Mouse (Mus musculus): ENCODE measurements around the gene Ttc37. TPM values are rescaled to one million over a fixed set of nuclear protein-coding genes. Genes with fewer than 3 reads are reported as not detected.

The Ttc37 gene
- polyA plus RNA-seq, 1 experiment = 3.9 TPM

DNA sequence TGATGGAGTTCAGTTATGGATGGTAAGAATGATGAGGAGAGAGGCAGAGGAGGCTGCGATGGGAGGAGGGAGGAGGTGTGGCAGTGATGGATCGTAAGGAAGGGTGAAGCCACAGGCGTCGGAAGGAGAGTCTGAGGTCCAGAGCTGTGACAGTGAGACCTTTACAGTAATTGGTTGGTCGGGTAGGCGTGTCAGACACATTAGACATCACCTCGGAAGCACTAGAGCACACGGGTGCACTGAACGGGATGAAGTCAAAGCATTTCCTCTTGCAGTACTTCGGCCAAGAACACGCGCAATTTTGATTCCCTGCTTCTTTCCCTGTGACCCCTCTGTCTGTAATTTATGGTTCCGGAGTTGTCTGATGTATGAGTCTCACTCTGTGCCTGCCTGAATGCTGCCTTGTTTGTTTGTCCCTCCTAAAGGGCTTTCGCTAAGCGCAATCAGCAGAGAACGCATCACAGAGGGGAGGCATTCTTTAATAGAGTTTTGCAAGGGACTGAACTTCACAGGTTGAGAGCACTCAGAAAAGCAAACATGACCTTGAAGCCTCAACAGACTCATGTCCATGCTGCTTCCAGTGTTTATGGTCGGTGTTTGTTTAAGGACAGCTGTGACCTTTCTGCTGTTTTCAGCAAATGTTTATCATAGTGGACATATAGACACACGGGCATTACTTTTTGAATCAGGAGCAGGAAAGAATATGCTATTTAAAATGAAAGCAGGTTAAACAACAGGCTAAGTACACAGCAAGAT, 10.7 kb downstream of the Ttc37 start:
- no peak overlapping the region for H3K4me2 ChIP-seq (ENCODE audit: low read depth)
- TF ChIP-seq REST (IDR thresholded peaks at IDR 0.05; ENCODE audit: insufficient read depth, insufficient read length) (no peak), MYOG (IDR thresholded peaks at IDR 0.05; ENCODE audit: control insufficient read depth in 1 of 3, insufficient read depth in 1 of 3, insufficient read length in 2 of 3, low read depth in 2 of 3) (no peak), TCF12 (IDR thresholded peaks at IDR 0.05; ENCODE audit: insufficient read depth, poor library complexity, severe bottlenecking) (no peak), MAX (IDR thresholded peaks at IDR 0.05; ENCODE audit: low read depth) (no peak), TCF3 (IDR thresholded peaks at IDR 0.05; ENCODE audit: insufficient read length, low read depth) (no peak)
- H3K4me3 ChIP-seq = no peak overlapping the region
- H3ac ChIP-seq (ENCODE audit: control insufficient read depth, insufficient read length) = no peak overlapping the region
- no peaks in the 10 kb centered on the region for H3K27me3 ChIP-seq (ENCODE audit: control insufficient read depth, insufficient read depth, insufficient read length)
- H3K79me2 ChIP-seq (ENCODE audit: control insufficient read depth, insufficient read depth) = no peaks in the 10 kb centered on the region
- peaks cover 27% of the 10 kb centered on the region for H3K36me3 ChIP-seq (ENCODE audit: control insufficient read depth, insufficient read depth)

DNA sequence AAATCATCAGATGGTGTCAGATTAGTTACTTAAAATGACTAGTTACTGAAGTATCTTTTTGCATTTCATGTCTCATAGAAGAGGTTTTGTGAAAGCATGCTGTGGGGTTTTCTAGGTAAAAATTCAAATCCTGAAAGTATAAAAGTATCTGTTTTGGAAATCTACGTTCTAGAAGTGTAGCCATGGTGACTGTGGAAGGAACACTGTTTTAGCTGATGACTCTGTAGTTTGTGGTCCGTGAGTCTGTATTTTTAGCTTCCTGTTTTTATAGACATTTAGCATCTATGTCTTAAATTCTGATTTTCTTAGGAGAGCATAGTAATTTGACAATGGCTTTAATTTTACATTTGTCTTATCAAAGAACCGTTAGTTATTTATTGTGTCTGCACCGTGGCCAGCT, 30.3 kb downstream of the Ttc37 start:
- H3K36me3 ChIP-seq (ENCODE audit: control insufficient read depth, insufficient read depth) = peaks cover 22% of the 10 kb centered on the region
- no peak overlapping the region for H3K4me3 ChIP-seq
- H3K27me3 ChIP-seq (ENCODE audit: control insufficient read depth, insufficient read depth, insufficient read length) = no peaks in the 10 kb centered on the region
- no peak overlapping the region for H3K4me2 ChIP-seq (ENCODE audit: low read depth)
- H3ac ChIP-seq (ENCODE audit: control insufficient read depth, insufficient read length) = no peak overlapping the region
- TF ChIP-seq MYOD1 (IDR thresholded peaks at IDR 0.05; ENCODE audit: control insufficient read depth in 1 of 3, insufficient read length in 2 of 3, low read depth in 2 of 3) = no peak
- TF ChIP-seq MAX (IDR thresholded peaks at IDR 0.05; ENCODE audit: low read depth) = no peak
- no peak for TF ChIP-seq TCF12 (IDR thresholded peaks at IDR 0.05; ENCODE audit: insufficient read depth, poor library complexity, severe bottlenecking)
- TF ChIP-seq MYOG (IDR thresholded peaks at IDR 0.05; ENCODE audit: control insufficient read depth in 1 of 3, insufficient read depth in 1 of 3, insufficient read length in 2 of 3, low read depth in 2 of 3) = no peak
- TF ChIP-seq POLR2A (IDR thresholded peaks at IDR 0.05; ENCODE audit: insufficient read length, low read depth) = no peak
- no peak for TF ChIP-seq E2F4 (IDR thresholded peaks at IDR 0.05; ENCODE audit: insufficient read depth)
- no peak for TF ChIP-seq USF1 (IDR thresholded peaks at IDR 0.05; ENCODE audit: low read depth)
- H3K79me2 ChIP-seq (ENCODE audit: control insufficient read depth, insufficient read depth) = no peaks in the 10 kb centered on the region

DNA sequence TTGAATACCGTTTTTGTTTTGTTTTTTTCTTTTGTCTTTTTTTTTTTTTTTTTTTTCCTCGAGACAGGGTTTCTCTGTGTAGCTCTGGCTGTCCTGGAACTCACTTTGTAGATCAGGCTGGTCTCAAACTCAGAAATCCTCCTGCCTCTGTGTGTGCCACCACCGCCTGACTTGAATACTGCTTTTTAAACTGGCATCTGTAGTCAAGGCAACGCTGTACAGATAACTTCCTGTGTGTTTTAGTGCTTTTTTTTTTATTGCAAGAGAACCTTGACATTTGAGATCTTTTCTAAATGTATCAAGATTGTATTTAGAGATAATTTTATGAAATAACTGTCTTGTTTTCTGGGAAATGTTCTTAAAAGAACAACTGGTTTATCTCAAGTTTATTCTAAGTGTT, 33.9 kb downstream of the Ttc37 start:
- Histone ChIP-seq H3K79me2 (ENCODE audit: control insufficient read depth, insufficient read depth) (no peaks in the 10 kb centered on the region), H3K4me2 (ENCODE audit: low read depth) (no peak overlapping the region), H3K36me3 (ENCODE audit: control insufficient read depth, insufficient read depth) (peaks cover 15% of the 10 kb centered on the region), H3K4me3 (no peak overlapping the region), H3ac (ENCODE audit: control insufficient read depth, insufficient read length) (no peak overlapping the region), H3K27me3 (ENCODE audit: control insufficient read depth, insufficient read depth, insufficient read length) (no peaks in the 10 kb centered on the region)
- no peak for TF ChIP-seq TCF12 (IDR thresholded peaks at IDR 0.05; ENCODE audit: insufficient read depth, poor library complexity, severe bottlenecking)
- TF ChIP-seq TCF3 (IDR thresholded peaks at IDR 0.05; ENCODE audit: insufficient read length, low read depth) = no peak
- TF ChIP-seq USF1 (IDR thresholded peaks at IDR 0.05; ENCODE audit: low read depth) = no peak
- TF ChIP-seq MYOG (IDR thresholded peaks at IDR 0.05; ENCODE audit: control insufficient read depth in 1 of 3, insufficient read depth in 1 of 3, insufficient read length in 2 of 3, low read depth in 2 of 3) = no peak
- TF ChIP-seq SRF (IDR thresholded peaks at IDR 0.05; ENCODE audit: control insufficient read depth, insufficient read length, low read depth) = no peak
- TF ChIP-seq REST (IDR thresholded peaks at IDR 0.05; ENCODE audit: insufficient read depth, insufficient read length) = no peak
- TF ChIP-seq CEBPB (IDR thresholded peaks at IDR 0.05; ENCODE audit: insufficient read depth, poor library complexity, severe bottlenecking) = no peak
- TF ChIP-seq POLR2A (IDR thresholded peaks at IDR 0.05; ENCODE audit: insufficient read length, low read depth) = no peak
- TF ChIP-seq POLR2AphosphoS2 (IDR thresholded peaks at IDR 0.05; ENCODE audit: insufficient read length, low read depth) = no peak

DNA sequence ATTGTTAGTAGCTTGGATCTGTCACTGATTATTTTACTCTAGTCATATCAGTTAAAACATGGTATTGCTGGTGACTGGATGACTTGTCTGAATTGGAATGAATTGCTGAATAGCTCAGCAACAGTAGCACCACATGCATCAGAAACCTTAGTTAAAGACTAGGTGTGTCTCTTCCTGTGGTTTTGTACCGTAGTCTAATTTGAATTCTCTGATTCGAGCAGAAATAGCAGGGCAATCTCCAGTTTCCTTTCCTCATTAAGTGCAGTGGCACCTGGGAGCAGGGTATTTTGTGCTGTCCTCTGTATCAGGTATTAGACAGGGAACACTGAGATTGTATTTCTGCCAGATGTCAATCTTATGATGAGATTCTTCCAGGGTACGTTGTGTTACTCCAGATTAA, 40.3 kb downstream of the Ttc37 start:
- peaks cover 23% of the 10 kb centered on the region for H3K36me3 ChIP-seq (ENCODE audit: control insufficient read depth, insufficient read depth)

DNA sequence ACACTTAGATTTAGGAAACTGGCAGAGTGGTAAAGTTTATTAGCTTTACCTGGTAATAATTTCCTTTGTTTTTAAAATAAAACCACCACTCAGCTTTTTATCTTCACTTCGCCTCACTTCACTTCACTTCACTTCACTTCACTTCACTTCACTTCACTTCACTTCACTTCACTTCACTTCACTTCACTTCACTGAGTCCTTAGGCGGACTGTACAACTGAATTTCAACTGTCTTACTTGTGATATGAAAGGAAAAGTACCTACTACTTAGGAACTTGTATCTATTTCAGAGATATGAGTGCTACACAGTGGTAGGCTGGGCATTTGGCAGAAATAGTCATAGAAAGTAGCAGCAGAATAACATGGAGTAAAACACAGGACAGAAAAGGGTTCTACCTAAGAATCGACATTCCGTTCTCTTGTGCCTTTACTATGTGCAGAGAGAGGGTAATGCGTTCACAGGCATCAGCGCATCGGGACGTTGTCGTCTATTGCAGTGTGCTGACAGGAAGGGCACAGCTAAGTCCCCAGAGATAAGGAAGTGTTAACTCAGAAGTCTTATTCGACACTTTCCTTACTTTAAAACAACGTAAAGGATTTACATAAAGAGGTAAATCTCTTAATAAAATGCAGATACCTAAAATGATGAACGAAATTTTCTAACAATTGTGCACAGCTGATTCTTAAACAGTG, 42.7 kb downstream of the Ttc37 start:
- H3K79me2 ChIP-seq (ENCODE audit: control insufficient read depth, insufficient read depth) = no peaks in the 10 kb centered on the region
- H3K4me2 ChIP-seq (ENCODE audit: low read depth) = no peak overlapping the region
- TF ChIP-seq MAX (IDR thresholded peaks at IDR 0.05; ENCODE audit: low read depth) (no peak), TCF3 (IDR thresholded peaks at IDR 0.05; ENCODE audit: insufficient read length, low read depth) (no peak), REST (IDR thresholded peaks at IDR 0.05; ENCODE audit: insufficient read depth, insufficient read length) (no peak), POLR2A (IDR thresholded peaks at IDR 0.05; ENCODE audit: insufficient read length, low read depth) (no peak), TCF12 (IDR thresholded peaks at IDR 0.05; ENCODE audit: insufficient read depth, poor library complexity, severe bottlenecking) (no peak), CEBPB (IDR thresholded peaks at IDR 0.05; ENCODE audit: insufficient read depth, poor library complexity, severe bottlenecking) (no peak), POLR2AphosphoS2 (IDR thresholded peaks at IDR 0.05; ENCODE audit: insufficient read length, low read depth) (no peak), E2F4 (IDR thresholded peaks at IDR 0.05; ENCODE audit: insufficient read depth) (no peak), MYOD1 (IDR thresholded peaks at IDR 0.05; ENCODE audit: control insufficient read depth in 1 of 3, insufficient read length in 2 of 3, low read depth in 2 of 3) (no peak), SRF (IDR thresholded peaks at IDR 0.05; ENCODE audit: control insufficient read depth, insufficient read length, low read depth) (no peak), USF1 (IDR thresholded peaks at IDR 0.05; ENCODE audit: low read depth) (no peak), MYOG (IDR thresholded peaks at IDR 0.05; ENCODE audit: control insufficient read depth in 1 of 3, insufficient read depth in 1 of 3, insufficient read length in 2 of 3, low read depth in 2 of 3) (no peak)
- peaks cover 34% of the 10 kb centered on the region for H3K36me3 ChIP-seq (ENCODE audit: control insufficient read depth, insufficient read depth)
- H3ac ChIP-seq (ENCODE audit: control insufficient read depth, insufficient read length) = no peak overlapping the region
- H3K4me3 ChIP-seq = no peak overlapping the region
- no peaks in the 10 kb centered on the region for H3K27me3 ChIP-seq (ENCODE audit: control insufficient read depth, insufficient read depth, insufficient read length)

More for the DNA sequence above, 40.3 kb downstream of the Ttc37 start:
- Histone ChIP-seq H3K4me3 (no peak overlapping the region), H3K27me3 (ENCODE audit: control insufficient read depth, insufficient read depth, insufficient read length) (no peaks in the 10 kb centered on the region), H3ac (ENCODE audit: control insufficient read depth, insufficient read length) (no peak overlapping the region), H3K4me2 (ENCODE audit: low read depth) (no peak overlapping the region), H3K79me2 (ENCODE audit: control insufficient read depth, insufficient read depth) (no peaks in the 10 kb centered on the region)
- TF ChIP-seq POLR2AphosphoS2 (IDR thresholded peaks at IDR 0.05; ENCODE audit: insufficient read length, low read depth) (no peak), E2F4 (IDR thresholded peaks at IDR 0.05; ENCODE audit: insufficient read depth) (no peak), MAX (IDR thresholded peaks at IDR 0.05; ENCODE audit: low read depth) (no peak), SRF (IDR thresholded peaks at IDR 0.05; ENCODE audit: control insufficient read depth, insufficient read length, low read depth) (no peak), TCF12 (IDR thresholded peaks at IDR 0.05; ENCODE audit: insufficient read depth, poor library complexity, severe bottlenecking) (no peak), MYOD1 (IDR thresholded peaks at IDR 0.05; ENCODE audit: control insufficient read depth in 1 of 3, insufficient read length in 2 of 3, low read depth in 2 of 3) (no peak), CEBPB (IDR thresholded peaks at IDR 0.05; ENCODE audit: insufficient read depth, poor library complexity, severe bottlenecking) (no peak), POLR2A (IDR thresholded peaks at IDR 0.05; ENCODE audit: insufficient read length, low read depth) (no peak), TCF3 (IDR thresholded peaks at IDR 0.05; ENCODE audit: insufficient read length, low read depth) (no peak), USF1 (IDR thresholded peaks at IDR 0.05; ENCODE audit: low read depth) (no peak)
